Mouse (Mus musculus) T-helper 17 cell (primary cell): ENCODE measurements around the gene Dis3l2.

Experiments
- in situ Hi-C, 2 experiments: fragments of 300-600 bp; cut with MboI, MseI; formaldehyde crosslinking; loops; 1 replicate in 1 of 2; 2 replicates in 1 of 2; pipeline ENCODE4 v1.15.1; 2025; ENCODE audit warnings: high pct_unique_total_duplicates in 2 of 2

Dis3l2 gene

GRCm38 (mm10) chr1:87051369-87051768 lies 347.8 kb downstream of the Dis3l2 start:
- in situ Hi-C loops: no loop called here

- in situ Hi-C loops: no loop called here
Measured at GRCm38 (mm10) chr1:87057075-87057474, 353.5 kb downstream of the Dis3l2 start.

DNA sequence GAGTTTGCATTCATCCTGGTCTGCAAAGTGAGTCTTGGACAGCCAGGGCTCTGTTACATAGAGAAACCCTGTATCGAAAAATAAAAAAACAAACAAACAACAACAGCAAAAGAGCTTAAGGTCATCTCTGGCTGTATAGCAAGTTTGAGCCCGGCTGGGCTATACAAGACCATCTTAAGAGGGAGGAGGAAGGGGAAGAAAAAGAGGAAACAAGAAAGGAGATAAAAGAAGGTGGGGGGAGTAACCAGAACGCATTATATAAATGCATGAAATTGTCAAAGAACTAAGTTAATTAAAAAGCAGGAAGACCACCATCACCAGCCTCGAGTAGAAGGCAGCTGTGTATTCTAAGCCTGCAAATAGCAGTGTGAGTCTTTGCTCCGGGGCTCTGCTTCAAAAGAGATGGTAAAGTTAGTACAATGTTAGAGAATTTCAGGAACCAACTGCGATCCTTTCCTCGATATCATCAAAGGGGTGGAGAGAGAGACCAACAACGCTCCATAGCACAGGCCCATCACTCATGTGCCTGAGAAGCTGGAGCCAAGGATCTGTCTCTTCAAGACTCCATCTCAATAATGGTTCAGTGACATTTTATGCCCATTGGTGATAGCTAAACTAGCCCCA lies 355.5 kb downstream of the Dis3l2 start:
- in situ Hi-C loops: no loop called here

- in situ Hi-C loops: no loop called here
Measured at GRCm38 (mm10) chr1:87060913-87061312, 357.3 kb downstream of the Dis3l2 start.

DNA sequence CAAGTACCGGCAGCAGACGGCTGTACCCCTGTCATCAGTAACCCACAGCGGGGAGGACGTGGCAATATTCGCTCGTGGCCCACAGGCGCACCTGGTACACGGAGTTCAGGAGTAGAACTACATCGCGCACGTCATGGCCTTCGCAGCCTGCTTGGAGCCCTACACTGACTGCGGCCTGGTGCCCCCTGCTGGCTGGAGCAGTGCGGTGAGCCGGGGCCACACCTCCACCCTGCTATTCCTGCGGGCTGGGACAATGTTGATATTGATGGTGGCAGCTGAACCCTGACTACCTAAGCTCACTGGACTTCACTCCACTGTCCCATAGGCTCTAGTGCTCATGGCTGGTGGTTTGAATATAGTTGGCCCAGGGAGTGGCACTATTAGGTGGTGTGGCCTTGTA lies 367.1 kb downstream of the Dis3l2 start:
- in situ Hi-C loops: no loop called here

GRCm38 (mm10) chr1:87073776-87074175 lies 370.2 kb downstream of the Dis3l2 start:
- in situ Hi-C loops: no loop called here

DNA sequence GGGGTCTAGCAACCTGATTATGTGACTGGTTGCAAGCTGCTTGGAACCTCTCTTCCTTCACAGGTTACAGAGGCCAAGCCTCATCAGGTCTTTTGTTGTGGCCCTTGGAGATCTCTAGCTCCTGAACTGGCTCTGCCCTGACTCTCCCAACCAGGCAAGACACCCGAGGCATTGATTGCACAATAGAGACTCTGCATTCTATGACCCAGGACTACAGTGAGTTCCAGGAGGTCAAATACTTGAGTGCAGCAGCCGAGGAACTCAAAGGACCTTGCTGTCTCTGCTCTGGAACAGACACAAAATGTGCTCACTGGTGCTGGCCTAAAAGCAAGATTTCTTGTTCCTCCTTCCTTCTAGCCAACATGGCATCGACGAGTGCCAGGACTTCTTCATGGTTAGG lies 382.6 kb downstream of the Dis3l2 start:
- in situ Hi-C loops: no loop called here

DNA sequence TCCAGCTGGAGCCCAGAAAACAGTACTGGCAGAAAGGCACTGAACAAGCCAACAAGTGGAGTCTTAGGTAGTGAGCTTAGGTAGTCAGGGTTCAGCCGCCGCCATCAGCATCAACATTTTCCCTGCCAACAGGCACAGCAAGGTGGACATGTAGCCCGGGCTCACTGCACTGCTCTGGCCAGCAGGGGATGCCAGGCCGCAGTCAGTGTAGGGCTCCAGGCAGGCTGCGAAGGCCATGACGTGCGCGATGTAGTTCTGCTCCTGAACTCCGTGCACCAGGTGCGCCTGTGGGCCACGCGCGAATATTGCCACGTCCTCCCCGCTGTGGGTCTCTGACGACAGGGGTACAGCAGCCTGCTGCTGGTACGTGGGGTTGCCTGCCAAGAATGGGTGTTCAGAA lies 383.4 kb downstream of the Dis3l2 start:
- in situ Hi-C loops: no loop called here

DNA sequence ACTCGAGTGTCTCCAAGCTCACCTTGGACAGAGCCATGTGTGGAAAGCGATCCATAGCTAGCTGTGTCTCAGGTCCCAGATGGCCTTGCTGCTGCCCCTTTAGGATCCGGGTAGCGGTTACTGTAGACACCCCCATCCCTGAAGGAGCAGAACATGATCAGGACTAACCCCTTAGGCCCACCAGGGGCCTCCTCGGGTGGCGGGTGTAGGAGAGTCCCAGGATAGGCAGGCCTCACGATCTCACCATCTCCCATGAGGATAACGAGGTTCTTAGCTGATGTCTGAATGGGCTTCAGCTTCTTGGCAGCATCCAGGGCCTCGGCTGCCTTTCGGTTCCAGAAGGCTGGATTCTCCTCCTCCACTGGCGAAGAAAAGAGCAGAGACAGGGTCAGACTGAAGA lies 385.6 kb downstream of the Dis3l2 start:
- in situ Hi-C loops: no loop called here

DNA sequence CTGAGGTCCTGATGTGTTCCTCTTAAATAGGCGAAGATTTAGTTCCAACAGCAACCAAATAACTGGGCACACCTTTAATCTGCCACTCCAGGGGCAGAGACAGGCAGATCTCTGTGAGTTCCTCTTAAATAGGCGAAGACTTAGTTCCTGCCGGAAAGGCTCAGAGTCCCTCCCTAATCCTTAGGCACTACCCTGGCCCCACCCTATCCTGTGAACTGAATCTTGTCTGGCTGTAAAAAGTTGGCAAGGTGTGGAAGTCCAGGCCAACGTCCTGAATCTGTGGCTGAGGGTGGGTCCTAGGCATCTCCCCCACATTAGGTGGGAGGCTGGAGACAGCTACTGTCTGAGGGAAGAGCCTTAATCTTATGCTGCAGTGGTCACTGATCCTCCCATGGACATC lies 386.2 kb downstream of the Dis3l2 start, which contains the start of gene Alppl2:
Gene Alppl2 (minus strand): TSS at position 101 of the 400 bp plus-strand sequence.
- in situ Hi-C loops: no loop called here

GRCm38 (mm10) chr1:87095642-87096041 lies 392.0 kb downstream of the Dis3l2 start:
- in situ Hi-C loops: no loop called here

DNA sequence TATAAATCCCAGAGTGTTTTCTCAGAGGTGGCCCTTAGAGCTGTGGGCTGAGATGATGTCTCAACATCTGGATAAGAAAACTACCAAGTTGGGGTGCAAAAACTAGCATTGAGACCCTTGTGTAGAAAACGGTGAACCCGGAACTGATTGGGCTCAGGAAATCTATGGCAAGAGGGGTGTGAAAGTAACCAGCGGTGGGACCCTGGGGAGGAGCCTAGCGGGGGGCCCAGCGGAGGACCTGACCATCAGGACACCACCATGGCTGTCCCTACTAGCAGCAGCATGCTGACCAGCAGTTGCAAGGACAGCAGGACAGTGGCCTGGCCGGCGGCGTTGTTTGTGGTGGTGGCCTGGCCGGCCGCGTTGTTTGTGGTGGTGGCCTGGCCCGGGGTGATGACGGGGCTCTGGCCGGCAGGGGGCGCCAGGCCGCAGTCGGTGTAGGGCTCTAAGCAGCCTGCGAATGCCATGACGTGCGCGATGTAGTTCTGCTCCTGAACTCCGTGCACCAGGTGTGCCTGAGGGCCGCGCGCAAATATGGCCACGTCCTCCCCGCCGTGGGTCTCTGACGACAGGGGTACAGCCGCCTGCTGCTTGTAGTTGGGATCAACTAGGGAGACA lies 394.9 kb downstream of the Dis3l2 start:
- in situ Hi-C loops: no loop called here
